Mouse (Mus musculus) bone marrow, adult 2 months (tissue): ENCODE results near the gene Mpdz. TPM values are rescaled to one million over a fixed set of nuclear protein-coding genes. Genes with fewer than 3 reads are reported as not detected.

ENCODE experiments used
- H3K27ac ChIP-seq: fragments of 200-500 bp; 2 replicates; pipeline ENCODE4 v1.5.1; 2012; ENCODE audit warnings: low read depth, mild to moderate bottlenecking, control low read depth, inconsistent platforms, low read length; ENCODE audit not compliant: control insufficient read depth, poor library complexity, insufficient read depth
- H3K4me1 ChIP-seq: fragments of 200-500 bp; 2 replicates; pipeline ENCODE4 v1.6.1; 2011; ENCODE audit warnings: low read length; ENCODE audit not compliant: control insufficient read depth, insufficient read depth
- H3K4me3 ChIP-seq: fragments of 200-500 bp; replicated peaks from 2 replicates; pipeline ENCODE3; 2011; ENCODE audit warnings: mild to moderate bottlenecking, low read depth, low read length, control low read depth; ENCODE audit not compliant: control insufficient read depth
- CTCF ChIP-seq: fragments of 200-500 bp; IDR thresholded peaks from 2 replicates; pipeline ENCODE4 v1.5.1; 2011; ENCODE audit warnings: low read length, control low read depth; ENCODE audit not compliant: control insufficient read depth, insufficient read depth
- POLR2A ChIP-seq: fragments of 200-500 bp; IDR thresholded peaks from 2 replicates; pipeline ENCODE4 v1.6.1; 2011; ENCODE audit warnings: low read depth, mild to moderate bottlenecking, control low read depth, low read length, borderline replicate concordance; ENCODE audit not compliant: control insufficient read depth
- WGBS: fragments of 180-500 bp; shearing (Covaris S2); methylation state at CpG from one replicate; pipeline ENCODE4 v1.1.7; 2018; 5-methylcytosine and 5-hydroxymethylcytosine counted together
- polyA plus RNA-seq: library from polyadenylated mRNA; stranded (reverse); fragments of >200 nt; gene quantifications from 2 replicates; pipeline ENCODE4 v1.2.4, GENCODE M21; 2011; ENCODE audit warnings: low replicate concordance; ENCODE audit not compliant: missing spikeins, insufficient read depth, insufficient read length

The Mpdz gene
- polyA plus RNA-seq, 1 experiment: 9.8 TPM

- TF ChIP-seq POLR2A: no peak
- TF ChIP-seq CTCF: no peak
- WGBS: 66% methylated on average over 5 of the region's 5 CpGs
Measured at GRCm38 (mm10) chr4:81236227-81236626, 206.4 kb downstream of the Mpdz start.

More at GRCm38 (mm10) chr4:81236227-81236626, 206.4 kb downstream of the Mpdz start:
- Histone ChIP-seq H3K4me3 (no peak overlapping the region), H3K4me1 (no peaks in the 10 kb centered on the region), H3K27ac (no peak overlapping the region)
